Mouse (Mus musculus) 3T3-L1 (cell line): ENCODE data around the gene Dnajc15.
"Not testable (repeated sequence)": the region's sequence is repeated elsewhere in the genome, so short reads cannot be mapped to it uniquely, and the experiment has no call there.

Experiments
- DNase-seq: peaks from one replicate; pipeline ENCODE4 v3.0.0-alpha.2; 2015; ENCODE audit warnings: low read depth, low spot score

The Dnajc15 gene

DNA sequence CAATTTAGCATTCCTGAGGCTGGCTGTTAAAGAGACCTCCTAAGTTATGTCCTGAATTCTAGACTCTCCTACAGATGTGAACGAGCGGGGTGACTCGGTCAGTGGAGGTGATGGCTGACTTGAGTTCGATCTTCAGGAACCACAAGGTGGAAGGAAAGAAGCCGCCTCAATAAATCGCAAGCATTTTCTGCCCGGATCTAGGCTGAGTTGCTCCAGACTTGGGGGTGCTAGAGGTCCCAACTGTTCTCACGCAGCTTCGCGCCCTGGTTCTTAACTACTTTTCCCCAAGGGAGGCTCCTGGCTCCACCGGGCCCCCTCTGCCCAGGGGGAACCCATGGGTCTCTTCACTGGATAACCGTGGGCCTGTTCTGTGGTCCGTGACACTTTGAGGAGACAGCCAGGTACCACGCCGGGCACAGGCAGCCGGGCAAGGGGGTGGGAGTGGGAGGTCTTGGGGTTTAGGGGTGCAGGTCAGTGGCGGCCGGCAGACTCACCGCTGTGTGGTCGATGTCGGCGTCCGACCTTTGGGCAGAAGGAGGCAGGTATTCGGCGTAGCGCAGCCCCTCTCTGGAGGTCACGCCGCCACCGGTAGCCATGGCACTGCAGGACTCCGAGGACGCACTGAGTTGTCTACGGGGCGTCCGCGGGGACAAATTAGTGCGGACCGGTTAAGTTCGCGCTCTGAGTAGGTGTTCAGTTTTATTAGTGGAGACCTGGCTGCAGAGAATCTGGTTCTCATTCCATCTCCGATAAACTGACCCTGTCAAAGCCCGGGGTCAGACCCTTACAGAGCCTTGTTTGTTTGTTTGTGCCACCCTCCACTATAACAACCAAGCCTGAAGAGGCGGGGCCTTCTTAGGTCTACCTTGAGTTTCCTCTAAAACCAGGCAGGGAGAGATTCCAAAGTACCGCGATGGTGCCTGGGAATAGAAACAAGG is at the start of gene Dnajc15:
Dnajc15 (minus strand) TSS at position 822 of the 938 bp plus-strand sequence.
- peak; percentile 76 for DNase-seq

DNA sequence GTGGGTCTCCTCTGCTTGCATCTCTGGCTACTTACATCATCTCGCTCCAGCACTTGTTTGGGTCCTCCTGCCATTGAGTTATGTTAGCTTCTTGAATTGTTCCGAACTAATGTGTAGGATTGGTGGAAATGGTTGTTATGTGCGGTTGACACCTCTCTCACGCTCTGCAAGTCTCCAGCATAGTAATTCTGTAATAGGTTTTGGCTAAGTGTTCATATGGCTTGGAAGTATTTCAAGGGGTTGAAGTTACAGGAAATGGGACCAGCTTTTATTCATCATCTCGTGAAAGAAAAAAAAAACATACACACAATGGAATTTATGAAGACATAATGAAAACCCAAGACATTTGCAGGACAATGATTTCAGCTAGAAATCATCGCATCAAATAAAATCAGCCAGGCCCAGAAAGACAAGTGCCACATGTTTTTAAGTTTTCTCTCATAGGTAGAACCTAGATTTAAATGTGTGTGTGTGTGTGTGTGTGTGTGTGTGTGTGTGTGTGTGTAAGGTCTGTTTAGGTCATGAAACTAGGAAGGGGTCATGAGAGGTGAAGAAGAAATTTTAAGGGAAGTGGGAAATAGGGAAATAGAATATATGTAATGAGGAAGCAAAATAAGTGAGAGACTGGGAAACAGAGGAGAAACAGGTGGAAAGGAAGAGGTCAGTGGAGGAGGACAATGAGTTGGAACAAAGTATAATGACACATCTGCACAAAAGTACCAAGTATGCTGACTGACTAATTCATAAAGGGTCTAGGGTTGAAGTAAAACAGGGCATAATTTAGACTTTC is 48.3 kb upstream of the Dnajc15 start:
- no peak for DNase-seq

DNA sequence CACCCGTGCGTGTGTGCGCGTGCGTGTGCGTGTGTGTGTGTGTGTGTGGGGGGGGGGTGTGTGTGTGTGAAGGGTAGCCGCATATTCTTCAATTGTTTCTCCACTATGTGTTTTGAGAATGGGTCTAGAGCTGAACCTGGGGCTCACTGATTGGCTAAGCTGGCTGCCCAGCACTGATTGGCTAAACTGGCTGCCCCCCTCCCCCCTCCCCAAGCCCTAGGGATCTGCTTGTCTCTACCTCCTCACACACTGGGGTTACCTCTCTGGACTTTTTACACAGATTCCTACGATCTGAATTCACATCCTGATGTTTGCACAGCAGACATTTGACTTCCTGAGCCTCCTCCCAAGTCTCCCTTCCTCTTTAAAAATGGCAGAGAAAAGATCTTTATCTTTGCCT is 46.7 kb upstream of the Dnajc15 start:
- no peak for DNase-seq

DNA sequence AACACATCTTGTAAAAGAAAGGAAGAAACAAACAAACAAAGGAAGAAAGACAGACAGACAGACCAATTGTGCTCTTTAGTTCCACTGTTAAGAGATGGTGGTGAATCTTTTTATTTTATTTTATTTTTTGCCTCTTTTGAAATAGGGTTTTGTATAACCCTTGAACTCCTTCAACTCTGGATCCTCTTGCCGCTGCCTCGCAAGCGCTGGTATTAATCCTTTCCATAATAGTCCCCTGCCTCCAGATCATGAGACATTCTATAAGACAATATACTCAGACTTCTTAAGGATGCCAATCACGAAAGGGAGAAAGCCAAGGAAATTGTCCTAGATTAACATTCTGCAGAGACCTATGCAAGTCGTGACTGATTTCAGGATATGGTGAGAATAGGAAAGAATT is 40.9 kb upstream of the Dnajc15 start:
- DNase-seq, result no peak

DNA sequence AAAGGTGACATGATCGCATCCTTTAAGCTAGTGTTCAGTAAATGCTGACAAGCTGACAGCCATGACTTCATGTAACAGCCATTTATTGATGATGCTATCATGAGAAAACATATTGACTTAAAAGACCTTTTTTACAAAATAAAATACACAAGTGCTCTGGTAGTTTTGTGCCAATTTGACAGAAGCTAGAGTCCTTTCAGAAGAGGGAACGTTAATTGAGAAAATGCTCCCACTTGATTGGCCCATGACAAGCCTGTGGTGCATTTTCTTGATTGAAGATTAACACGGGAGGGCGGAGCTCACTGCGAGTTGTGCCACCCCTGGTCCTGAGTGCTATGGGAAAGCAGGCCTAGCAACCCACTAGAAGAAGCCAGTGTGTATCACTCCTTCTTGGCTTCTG is 31.7 kb upstream of the Dnajc15 start:
- no peak for DNase-seq

DNA sequence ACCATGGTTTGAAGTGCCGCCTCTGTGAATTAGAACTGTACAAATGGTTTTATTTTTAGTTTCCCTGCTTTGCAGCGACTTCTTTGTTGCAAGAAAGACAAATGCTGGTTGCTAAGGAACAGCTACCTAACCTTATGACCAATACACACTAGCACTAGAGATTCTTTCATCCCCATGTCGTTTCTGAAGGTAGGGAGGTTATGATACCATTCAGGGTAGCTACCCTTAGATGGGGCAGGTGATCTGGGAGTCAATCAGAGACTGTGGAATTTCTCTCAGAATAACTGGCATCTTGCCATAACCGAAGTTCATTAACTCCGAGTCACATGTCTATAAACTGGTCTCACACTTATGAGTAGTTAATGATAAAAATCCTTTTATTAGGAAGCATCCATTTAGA is 30.5 kb upstream of the Dnajc15 start:
- DNase-seq, result no peak

DNA sequence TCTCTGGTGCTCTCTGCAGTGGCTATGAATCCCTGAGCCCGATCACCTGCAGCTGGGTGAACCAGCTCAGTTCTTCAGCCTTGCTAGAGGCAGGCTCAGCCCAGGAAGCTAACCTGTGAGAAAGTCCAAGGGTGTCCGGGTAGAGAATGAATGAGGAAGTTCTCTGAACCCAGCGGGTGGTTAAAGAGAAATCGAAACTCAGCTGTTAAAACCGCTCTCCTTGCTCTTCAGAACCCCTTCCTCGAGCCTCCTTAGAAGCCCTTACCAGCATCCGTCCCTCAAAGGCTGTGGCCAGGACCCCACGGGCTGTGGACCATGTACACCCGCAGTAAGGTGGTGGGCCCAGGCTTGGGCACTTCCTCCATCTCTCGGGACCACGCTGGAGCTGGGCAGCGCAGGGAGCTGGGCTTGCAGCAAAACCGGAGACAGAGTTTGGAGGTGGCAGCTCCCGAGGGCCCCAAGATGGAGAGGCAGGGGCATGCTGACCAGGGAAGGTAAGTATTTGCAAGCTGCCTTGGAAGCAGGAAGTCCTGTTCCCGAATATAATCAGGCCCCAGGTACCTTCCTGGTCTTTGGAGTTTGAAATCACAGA is 29.3 kb upstream of the Dnajc15 start, which contains the start of gene Epsti1:
Epsti1 (plus strand) TSS at position 69 of the 592 bp plus-strand sequence.
- DNase-seq, result no peak

DNA sequence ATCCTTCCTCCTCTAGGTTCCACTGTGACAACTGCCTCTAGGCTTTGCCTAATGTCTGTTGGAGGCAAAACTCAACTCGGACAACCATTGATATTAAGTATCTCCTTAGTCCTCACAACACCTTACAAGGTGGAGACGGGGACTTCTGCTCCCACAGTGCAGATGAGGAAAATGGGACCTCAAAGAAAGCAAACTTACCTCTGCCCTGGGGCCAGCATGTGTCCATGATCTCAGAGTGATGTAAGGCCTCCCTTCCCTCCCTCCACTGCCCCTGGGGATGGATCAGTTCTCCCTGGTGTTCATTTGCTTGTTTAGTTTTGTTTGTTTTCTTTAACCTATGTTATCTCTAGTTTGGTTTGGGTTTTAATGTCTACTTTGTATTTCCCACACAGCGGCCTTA is 27.6 kb upstream of the Dnajc15 start:
- no peak for DNase-seq

DNA sequence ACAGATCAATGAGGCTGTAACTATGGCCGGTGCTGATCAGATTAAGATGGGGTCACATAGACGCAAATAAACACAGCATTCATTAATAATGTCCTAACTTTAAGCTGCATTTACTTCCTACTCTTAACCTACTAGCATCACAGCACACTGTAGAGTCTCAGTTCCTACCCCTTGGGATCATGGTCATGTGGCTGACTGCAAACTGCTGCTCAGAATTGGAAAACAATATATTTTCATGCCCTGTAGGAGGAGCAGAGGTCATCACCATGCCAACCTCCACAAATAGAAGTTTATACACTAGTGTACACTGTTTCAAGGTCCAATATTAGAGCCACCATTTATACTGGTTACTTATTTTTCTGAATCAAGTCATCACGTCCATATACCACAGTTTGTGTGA is 21.0 kb upstream of the Dnajc15 start:
- no peak for DNase-seq

DNA sequence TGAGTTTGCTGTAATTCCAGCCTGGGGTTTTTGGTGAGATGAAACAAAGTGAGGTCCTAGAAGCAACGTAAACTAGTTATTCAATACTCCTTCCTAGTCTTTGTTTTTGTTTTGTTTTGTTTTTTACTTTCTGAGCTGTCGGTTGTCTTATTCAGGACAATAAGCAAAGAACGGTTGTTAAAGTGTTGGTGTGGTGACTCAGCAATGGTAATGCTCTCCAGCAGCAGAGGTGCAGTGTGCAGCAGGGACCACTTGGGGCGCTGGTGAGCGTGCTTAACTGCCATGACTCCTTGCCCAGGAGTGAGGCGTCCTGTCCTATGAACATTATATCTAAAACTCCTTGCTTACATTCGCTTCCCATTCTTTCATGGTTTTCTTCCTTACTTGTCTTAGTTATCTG is 15.0 kb upstream of the Dnajc15 start:
- no peak for DNase-seq

DNA sequence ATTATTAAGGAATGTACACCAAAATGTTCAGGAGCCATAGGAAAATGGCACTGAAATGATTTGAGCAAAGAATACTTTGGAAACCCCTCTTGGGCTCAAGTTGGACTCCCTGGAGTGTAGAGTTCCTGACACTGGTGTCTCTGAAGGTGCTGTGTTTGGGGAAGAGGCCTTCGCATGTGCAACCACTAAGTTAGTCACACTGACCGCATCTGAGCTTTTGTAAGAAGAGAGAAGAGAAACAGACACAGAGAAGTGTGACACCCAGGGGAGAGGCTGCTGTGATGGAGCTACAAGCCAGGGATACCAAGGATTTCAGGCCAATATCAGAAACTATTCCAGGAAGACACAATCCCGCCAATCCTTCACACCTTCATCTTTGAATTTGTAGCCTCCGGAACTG is 12.0 kb upstream of the Dnajc15 start:
- DNase-seq, result no peak

DNA sequence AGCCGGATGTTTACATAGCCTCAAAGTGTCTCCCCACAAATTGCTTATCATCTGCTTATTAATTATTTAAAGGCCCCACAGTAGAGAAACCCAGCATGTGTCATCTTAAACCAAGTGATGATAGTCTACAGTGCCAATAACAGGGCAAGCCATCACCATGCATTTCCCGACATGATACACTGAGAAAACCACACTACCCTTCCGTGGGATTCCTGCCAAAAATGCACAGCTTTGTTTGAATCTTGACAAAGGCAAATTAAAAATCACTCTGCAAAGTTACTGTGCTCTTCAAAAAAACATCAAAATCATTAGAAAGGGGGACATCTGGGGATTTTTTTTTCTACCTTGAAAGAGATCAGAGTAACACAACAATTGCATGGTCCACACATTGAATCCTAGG is 11.5 kb upstream of the Dnajc15 start:
- peak; percentile 37 for DNase-seq

DNA sequence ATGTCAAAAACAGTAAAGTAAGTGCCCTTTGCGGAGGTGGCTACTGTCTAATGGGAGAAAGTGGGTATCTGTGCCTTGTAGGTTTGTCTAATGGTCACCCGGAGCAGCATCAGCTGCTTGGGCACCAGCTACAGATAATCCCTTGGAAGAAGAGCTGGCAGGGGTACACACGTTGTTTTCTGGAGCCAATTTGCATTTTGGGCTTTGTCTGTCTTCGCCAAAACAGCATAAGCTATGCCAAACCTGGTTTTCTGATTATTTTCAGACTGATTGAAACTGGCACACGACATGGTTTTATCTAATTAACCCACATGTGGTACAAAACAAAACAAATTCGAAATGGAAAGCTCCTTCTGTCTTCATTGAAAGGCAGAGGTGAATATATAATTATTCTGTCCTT is 7.7 kb upstream of the Dnajc15 start:
- DNase-seq, result no peak

DNA sequence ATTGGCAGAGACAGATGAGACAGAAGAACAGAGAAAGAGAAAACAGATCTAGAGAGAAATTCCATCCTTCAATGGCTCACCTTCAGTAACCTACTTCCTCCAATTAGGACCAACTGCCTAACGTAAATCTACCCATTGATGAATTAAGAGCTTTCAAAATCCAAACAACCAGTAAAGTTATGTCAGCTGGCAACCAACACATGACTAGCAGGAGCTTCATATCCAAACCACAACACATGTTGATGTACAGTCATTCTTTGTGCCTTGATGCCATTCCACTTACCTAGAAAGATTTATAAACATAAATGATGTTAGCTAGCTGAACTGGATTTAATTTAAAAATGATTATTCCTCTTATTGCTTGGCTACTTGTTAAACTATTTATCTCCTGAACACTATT is 7.1 kb upstream of the Dnajc15 start:
- peak; percentile 34 for DNase-seq

DNA sequence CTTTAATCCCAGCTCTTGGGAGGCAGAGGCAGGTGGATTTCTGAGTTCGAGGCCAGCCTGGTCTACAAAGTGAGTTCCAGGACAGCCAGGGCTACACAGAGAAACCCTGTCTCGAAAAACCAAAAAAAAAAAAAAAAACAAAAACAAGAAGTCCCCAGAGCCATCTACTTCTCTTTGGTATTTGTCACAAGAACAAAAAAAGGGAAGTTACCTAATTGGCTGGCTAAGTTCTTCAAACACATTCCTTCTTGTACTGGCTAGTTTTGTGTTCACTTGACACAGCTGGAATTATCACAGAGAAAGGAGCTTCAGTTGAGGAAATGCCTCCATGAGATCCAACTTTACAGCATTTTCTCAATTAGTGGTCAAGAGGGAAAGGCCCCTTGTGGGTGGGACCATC is 3.0 kb upstream of the Dnajc15 start:
- DNase-seq, result not testable (repeated sequence)

DNA sequence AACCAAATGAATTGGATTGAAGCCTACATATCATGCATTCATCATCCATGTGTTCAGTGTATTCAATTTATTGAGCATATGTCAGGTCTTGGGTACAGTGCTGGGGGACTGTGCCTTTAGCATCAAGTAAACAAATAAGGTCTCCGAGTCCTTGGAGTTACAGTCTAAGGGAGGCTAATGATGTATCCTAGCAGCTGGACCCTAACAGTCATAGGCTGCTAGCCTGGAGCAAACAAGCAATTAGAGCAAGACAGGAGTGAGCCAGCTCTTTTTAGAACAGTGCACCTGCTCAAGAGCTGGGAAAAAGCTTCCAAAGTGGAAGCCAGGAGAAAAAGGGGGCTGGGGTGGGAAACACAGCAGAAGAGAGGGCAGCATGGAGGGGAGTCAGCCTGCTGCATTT is 1.3 kb upstream of the Dnajc15 start:
- DNase-seq, result no peak

DNA sequence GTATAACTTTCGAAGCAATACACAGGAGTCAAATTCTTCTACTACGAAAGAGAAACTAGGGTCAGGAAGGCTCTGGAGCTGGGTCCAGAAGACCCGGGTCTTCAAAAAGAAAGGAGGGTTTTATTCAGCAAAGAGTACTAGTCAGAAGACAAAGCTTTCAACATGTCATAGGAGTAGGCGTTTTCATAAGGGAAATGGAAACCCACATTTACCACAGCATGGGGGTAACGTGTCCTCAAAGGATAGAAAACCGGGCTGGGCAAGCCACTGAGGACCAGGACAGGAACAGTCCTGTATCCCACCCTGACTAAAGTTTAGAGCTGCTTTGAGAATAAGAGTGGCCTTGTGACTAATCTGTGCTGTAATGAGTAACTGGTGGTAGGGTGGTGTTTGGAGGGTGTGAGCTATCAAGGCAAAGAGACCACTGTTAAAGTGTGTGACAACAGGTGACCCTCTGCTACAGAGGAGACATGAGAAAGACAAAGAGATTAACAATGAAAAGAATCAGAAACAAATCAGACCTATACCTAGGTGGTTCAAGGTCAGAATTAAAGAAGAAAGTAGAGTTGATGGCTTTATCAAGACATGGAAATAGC is 3.4 kb downstream of the Dnajc15 start:
- no peak for DNase-seq

DNA sequence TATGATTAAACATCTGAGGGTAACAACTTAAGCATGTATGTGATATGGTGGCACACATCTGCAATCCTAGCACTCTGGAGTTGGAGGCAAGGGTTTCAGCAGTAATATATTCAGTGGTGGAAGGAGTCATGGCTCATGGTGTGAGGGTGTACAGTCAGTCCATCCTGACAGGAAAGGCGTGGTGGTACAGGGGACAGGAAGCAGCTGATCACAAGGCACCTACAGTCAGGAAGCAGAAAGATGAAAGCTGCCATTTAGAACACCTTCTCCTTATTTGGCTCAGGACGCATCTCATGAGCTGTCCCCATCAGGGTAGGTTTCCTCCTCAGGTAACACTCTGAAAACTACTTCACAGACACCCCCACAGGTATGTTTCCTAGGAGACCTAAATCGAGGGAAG is 4.0 kb downstream of the Dnajc15 start:
- no peak for DNase-seq

DNA sequence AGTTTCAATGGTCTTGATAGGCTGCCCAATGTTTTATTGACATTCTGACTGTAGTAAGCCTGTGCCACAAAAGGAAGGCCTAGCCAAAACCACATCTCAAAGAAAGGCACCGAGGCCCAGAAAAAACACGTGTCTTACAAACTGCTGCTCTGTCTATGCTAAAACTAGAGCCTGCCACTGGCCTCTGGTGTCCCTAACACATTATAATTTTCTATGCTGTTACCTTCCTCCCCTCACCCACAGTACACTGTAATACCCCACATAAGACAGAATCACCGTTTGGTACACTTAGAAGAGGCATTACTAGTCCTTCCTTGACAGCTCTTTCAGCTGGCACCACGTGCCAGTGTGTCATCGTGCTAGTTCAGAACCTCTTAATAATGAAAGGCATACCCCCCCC is 7.3 kb downstream of the Dnajc15 start:
- no peak for DNase-seq

DNA sequence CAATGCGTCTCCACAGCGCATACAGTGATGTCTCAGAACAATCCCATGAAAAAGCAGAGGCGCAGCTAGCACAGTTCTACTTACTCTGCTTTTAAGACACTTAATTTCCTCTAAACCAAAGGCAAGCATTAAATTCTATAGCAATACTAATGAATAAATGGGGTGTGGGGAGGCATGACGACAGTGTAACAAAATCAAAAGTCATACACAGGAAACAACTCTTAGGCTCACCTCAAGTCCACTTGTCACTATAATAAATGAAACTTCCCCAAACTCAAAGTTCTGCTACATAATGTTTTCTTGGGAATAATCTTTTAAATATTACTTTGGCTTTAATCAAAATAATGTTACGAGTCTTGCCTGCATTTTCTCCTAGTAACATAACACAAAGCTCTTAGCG is 10.4 kb downstream of the Dnajc15 start:
- no peak for DNase-seq

DNA sequence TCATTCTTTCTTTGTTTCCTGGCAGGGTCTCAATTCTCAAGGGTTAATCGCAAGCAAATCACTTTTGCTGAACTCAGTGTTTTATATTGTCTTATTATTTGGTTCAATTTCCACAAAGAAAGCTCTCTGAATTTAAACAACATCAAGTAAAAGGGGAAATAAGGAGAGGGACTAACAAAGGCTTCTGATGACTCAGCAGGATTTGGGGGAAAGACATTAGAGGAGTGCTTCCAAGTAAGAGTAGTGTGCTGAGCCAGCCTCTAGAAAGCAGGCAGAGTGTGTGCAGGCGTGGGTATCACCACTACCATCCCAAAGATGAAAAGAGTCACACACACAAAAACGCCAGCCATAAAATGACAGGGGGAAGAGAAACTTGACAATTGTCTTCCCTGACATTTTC is 10.9 kb downstream of the Dnajc15 start:
- peak; percentile 8 for DNase-seq
